Mouse (Mus musculus) CH12F3 (cell line): ENCODE measurements around the gene Cep57.
"Not testable (repeated sequence)": the region's sequence is repeated elsewhere in the genome, so short reads cannot be mapped to it uniquely, and the experiment has no call there.

Source experiments
- in situ Hi-C: fragments of 300-500 bp; cut with MboI; formaldehyde crosslinking; loops from 2 replicates; pipeline ENCODE4 v1.14.3; 2020; ENCODE audit warnings: low sequenced_read_pairs

Cep57 gene

DNA sequence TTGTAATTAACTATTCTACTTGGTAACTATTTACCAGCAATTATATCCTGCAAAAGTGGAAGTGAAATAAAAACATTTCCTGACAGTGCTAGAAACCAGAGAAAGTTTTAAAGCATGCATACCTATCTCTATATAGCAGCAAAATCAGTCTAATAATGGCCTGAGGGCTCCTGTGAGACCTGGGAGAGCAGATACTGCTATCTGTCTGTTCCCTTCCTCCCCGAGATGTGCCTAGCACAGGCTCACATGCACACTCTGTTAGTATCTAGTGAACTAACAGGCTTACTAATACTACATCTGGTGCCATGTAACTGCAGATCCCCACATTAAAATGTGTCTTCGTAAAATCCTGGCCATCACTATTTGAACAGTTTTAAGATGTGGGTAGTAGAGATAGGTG is 32.2 kb downstream of the Cep57 start:
- in situ Hi-C loops, result no loop called here

DNA sequence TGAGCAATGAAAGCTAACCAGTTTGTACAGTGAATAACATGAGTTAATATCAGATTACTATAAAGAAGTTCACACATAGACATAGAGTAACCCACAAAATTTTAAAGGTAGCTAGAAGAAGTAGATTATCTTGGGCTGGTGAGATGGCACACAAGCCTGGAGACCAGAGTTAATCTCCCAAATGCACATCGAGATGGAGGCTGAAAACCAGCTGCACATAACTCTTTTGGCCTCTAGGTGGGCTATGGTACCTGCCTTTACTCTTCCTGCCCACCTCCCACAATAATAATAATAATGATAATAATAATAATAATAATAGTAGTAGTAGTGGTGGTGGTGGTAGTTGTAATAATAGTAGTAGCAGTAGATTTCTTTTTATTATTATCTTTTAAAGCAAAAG is 32.6 kb downstream of the Cep57 start:
- in situ Hi-C loops, result no loop called here

DNA sequence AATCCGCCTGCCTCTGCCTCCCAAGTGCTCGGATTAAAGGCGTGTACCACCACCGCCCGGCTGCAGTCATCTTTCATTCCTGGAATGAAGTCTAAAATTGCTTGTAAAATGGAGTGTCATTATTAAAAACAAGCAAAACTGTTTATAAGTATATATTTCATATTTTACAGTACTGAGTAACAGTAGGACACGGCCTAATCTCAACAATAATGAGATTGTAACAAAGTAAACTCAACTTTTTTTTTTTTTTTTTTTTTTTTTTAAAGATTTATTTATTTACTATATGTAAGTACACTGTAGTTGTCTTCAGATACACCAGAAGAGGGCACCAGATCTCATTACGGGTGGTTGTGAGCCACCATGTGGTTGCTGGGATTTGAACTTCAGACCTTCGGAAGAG is 36.0 kb downstream of the Cep57 start:
- in situ Hi-C loops, result not testable (repeated sequence)

DNA sequence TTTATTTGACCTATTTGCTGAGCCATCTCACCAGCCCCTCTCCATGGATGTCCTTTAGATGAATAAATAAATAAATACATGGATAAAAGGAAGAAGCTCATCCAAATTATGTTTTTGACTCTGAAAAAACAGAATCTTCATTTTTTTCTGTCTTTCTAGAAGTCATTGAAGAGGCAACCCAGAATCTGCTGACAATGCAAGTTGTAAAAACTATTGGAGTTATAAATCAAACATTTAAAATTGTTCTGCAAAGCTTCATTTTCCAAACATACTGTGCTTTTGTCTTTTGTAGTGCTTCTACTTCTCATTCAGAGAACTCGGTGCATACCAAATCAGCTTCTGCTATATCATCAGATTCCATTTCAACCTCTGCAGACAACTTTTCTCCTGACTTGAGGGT is 44.9 kb downstream of the Cep57 start:
- in situ Hi-C loops, result no loop called here

DNA sequence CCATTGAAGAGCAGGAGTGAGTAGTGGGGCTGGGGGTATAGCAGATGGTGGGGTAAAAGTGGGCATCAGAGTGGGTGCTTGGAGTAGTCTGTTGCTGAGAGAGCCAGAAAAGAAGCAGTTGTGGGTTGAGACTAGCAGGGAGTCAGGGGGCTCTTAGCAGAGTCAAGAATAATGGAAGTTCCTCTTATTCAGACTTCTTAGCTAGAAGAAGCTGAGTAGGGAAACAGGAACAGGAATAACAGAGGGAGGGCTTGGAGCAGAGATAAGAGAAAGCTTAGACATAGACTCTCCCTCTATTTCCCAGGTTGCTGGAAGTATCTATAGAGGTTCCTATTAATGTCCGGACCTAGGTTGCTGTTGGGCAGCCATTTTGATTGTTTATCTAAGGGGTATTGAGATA is 52.2 kb downstream of the Cep57 start:
- in situ Hi-C loops, result no loop called here

DNA sequence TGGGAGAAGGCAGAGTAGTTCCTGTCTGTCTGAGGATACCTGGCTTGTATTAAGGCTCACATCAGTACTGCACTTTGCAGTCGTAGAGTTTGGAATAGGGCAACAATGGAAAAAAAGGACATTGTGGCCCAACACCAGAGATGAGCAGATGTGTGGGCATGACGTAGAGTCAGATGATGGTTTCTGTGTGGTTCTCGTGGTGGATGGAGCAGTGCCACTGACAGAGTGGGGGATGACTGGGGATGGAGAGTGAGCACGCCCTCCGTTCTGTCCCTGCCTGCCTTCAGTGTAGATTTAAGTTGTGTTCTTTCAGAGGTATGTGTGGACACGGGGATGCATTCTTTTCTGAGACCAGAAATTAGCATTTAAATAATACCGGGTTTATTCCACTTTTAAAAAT is 60.3 kb downstream of the Cep57 start:
- in situ Hi-C loops, result no loop called here

DNA sequence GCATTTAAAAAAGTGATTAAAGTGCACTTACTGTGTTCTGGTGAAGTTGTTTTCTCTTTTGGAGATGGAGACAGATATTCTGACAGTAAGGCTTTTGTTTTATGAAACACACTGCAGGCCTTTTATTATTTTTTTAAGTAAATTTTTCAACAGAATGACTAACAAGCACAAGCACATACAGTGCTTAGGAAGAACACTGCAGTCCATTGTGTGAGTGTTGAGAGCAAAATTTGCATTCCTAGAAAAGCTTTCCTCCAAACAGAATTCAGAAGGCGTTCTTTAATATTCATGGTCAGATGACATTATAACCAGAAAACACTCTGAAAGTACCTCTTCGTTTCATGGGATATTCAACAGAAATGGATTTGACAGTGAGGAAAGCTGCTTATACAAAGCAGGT is 61.3 kb downstream of the Cep57 start:
- in situ Hi-C loops, result no loop called here

DNA sequence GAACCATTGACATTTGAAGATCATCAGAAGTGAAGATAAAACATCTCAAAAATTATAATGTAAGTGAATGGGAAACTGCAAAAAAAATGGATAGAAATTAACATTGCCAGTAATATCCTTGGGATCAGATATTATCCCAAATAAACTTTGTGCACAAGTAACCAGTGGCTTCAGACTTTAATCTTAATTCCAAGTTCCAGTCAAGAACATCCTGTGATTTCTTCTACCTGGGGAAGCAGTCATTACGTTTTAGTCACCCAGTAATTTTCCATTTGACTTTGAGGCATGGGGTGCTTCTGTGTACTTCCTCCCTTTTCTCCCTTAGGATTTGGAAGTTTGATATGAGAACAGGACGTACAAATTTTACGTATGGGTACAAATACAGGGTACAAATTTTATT is 66.5 kb downstream of the Cep57 start:
- in situ Hi-C loops, result no loop called here
